Mouse (Mus musculus): ENCODE results near the gene Acat2.
"Not testable (repeated sequence)": the region's sequence is repeated elsewhere in the genome, so short reads cannot be mapped to it uniquely, and the experiment has no call there.

Acat2 gene

GRCm38 (mm10) chr17:12905810-12906209 lies 54.7 kb downstream of the Acat2 start:
- no peak for DNase-seq

GRCm38 (mm10) chr17:12904349-12904748 lies 56.2 kb downstream of the Acat2 start:
- no peak for DNase-seq

- DNase-seq = no peak
These were observed 56.9 kb downstream of the Acat2 start for GRCm38 (mm10) chr17:12903372-12904333.

GRCm38 (mm10) chr17:12902291-12902690 lies 58.3 kb downstream of the Acat2 start:
- DNase-seq = no peak

GRCm38 (mm10) chr17:12898607-12899006 lies 61.9 kb downstream of the Acat2 start:
- DNase-seq = not testable (repeated sequence)

- no peak for DNase-seq
These were observed 62.9 kb downstream of the Acat2 start for GRCm38 (mm10) chr17:12897674-12898073.

Data from cerebellum, adult 9-11 months (tissue).